Comparison of ENCODE assay signal across 8 mouse cellular contexts in the genomic region with DNA sequence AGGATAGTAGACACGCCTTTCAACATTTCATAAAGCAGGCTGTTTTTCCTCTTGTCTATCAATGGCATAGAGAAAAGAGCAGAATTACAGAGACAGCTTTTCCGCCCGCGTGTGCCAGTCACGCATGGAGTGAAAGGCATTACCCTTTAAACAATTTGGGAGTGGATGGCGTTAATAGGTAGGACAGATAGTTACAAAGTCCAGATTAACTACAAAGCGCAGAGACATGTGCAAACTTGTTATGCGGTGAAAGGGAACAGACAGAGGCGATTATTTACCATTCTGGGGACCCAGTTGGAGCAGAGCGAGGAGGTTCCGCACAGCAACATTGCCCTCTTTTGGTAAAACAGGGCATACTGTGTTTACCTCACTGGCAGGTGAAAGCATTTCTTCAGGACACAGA.
DNase-seq lines count a peak whose midpoint lies in the region; ATAC-seq and TF ChIP-seq lines count a peak whose summit lies in the region.

No protein-coding gene starts in this region.

- no peak overlapping the region for H3K4me3 ChIP-seq in embryonic facial prominence, embryonic 11.5 days (ENCODE audit: low read depth, low read length)
- H3K4me3 ChIP-seq in liver, embryonic 14.5 days (ENCODE audit: insufficient read depth in 1 of 2, low read depth in 2 of 2, low read length in 2 of 2) = no peak overlapping the region
- H3K4me3 ChIP-seq in neural tube, embryonic 15.5 days (replicated peaks) = peak overlapping the region; percentile 40

- DNase-seq in thymus, postnatal 14 days = peak; percentile 4
- DNase-seq in thymus, adult 18-20 months = no peak
- peak; percentile 78 for DNase-seq in embryonic facial prominence, embryonic 11.5 days (ENCODE audit: low spot score)
- DNase-seq in heart, postnatal 14 days = peak; percentile 7 to 30
- DNase-seq in large intestine, adult 2 months (ENCODE audit: low read depth, low spot score) = peak; percentile 1
- no peak for DNase-seq in liver, embryonic 14.5 days (ENCODE audit: low read depth in 3 of 3, low spot score in 3 of 3)

- H3K9ac ChIP-seq in embryonic facial prominence, embryonic 11.5 days (replicated peaks; ENCODE audit: low read length) = no peak overlapping the region
- H3K9ac ChIP-seq in liver, embryonic 14.5 days (replicated peaks) = no peak overlapping the region
- H3K9ac ChIP-seq in neural tube, embryonic 15.5 days (replicated peaks) = 0 out of 2 replicates have a peak overlapping the region, but pooled peaks have one; percentile 32

- no peaks in the 10 kb centered on the region for H3K27me3 ChIP-seq in embryonic facial prominence, embryonic 11.5 days (ENCODE audit: control insufficient read depth, insufficient read depth, low read length)
- H3K27me3 ChIP-seq in liver, embryonic 14.5 days (ENCODE audit: control insufficient read depth, insufficient read depth, low read length) = no peaks in the 10 kb centered on the region
- 0 out of 2 replicates have a peak, but pooled peaks cover 6% of the 10 kb centered on the region for H3K27me3 ChIP-seq in neural tube, embryonic 15.5 days (replicated peaks)

- peak; percentile 49 for TF ChIP-seq CTCF in liver, embryonic 14.5 days (IDR thresholded peaks at IDR 0.05; ENCODE audit: low read depth)

- intact Hi-C loops in heart, postnatal 14 days (cut with DNase I) = loop anchor here (10.0 kb wide), 1 partner anchor 1584 kb away; no protein-coding TSS in a partner anchor

- peak overlapping the region; percentile 33 for H3K4me2 ChIP-seq in embryonic facial prominence, embryonic 11.5 days (ENCODE audit: low read depth, low read length)
- peak overlapping the region; percentile 24; the same call in 1 of the 2 replicates for H3K4me2 ChIP-seq in liver, embryonic 14.5 days (ENCODE audit: low read depth)
- H3K4me2 ChIP-seq in neural tube, embryonic 15.5 days = peak overlapping the region; percentile 72

- H3K27ac ChIP-seq in embryonic facial prominence, embryonic 11.5 days (replicated peaks; ENCODE audit: low read depth, low read length) = no peak overlapping the region
- no peak overlapping the region for H3K27ac ChIP-seq in liver, embryonic 14.5 days
- H3K27ac ChIP-seq in neural tube, embryonic 15.5 days (replicated peaks) = no peak overlapping the region

- ATAC-seq in embryonic facial prominence, embryonic 11.5 days (replicated peaks; ENCODE audit: insufficient number of reproducible peaks, low FRiP score, low TSS enrichment, low read depth) = peak; percentile 84
- no peak for ATAC-seq in liver, embryonic 14.5 days (ENCODE audit: insufficient read depth)
- peak; percentile 95 for ATAC-seq in neural tube, embryonic 15.5 days (ENCODE audit: low FRiP score)
- no peak for ATAC-seq in erythroblast, adult 5-6 weeks (replicated peaks; ENCODE audit: low FRiP score, poor library complexity, severe bottlenecking)

- H3K4me1 ChIP-seq in embryonic facial prominence, embryonic 11.5 days (ENCODE audit: control insufficient read depth, insufficient read depth, low read length) = no peaks in the 10 kb centered on the region
- H3K4me1 ChIP-seq in liver, embryonic 14.5 days (replicated peaks; ENCODE audit: control insufficient read depth in 2 of 2, insufficient read depth in 2 of 2, low read length in 1 of 2) = no peaks in the 10 kb centered on the region
- H3K4me1 ChIP-seq in neural tube, embryonic 15.5 days = peaks cover 10% of the 10 kb centered on the region

- no peaks in the 10 kb centered on the region for H3K36me3 ChIP-seq in embryonic facial prominence, embryonic 11.5 days (replicated peaks; ENCODE audit: control insufficient read depth, insufficient read depth, low read depth, low read length)
- no peaks in the 10 kb centered on the region for H3K36me3 ChIP-seq in liver, embryonic 14.5 days (replicated peaks; ENCODE audit: control insufficient read depth, insufficient read depth, low read depth)
- no peaks in the 10 kb centered on the region for H3K36me3 ChIP-seq in neural tube, embryonic 15.5 days

- WGBS in embryonic facial prominence, embryonic 11.5 days = 3% methylated on average over 11 of the region's 11 CpGs
- WGBS in large intestine, adult 2 months = 7% methylated on average over 11 of the region's 11 CpGs
- 21% methylated on average over 11 of the region's 11 CpGs for WGBS in liver, embryonic 14.5 days (ENCODE audit: insufficient replicate concordance)
- WGBS in neural tube, embryonic 15.5 days = 6% methylated on average over 11 of the region's 11 CpGs

- no peak for TF ChIP-seq EP300 in liver, embryonic 14.5 days (IDR thresholded peaks at IDR 0.05; ENCODE audit: low read depth)

- no peaks in the 10 kb centered on the region for H3K9me3 ChIP-seq in embryonic facial prominence, embryonic 11.5 days (replicated peaks; ENCODE audit: control insufficient read depth, low read length)
- H3K9me3 ChIP-seq in liver, embryonic 14.5 days (ENCODE audit: control insufficient read depth, low read length) = no peaks in the 10 kb centered on the region
- no peaks in the 10 kb centered on the region for H3K9me3 ChIP-seq in neural tube, embryonic 15.5 days (replicated peaks)

Comparison
In these comparisons a context has a peak if more than half of its experiments do, and no peak if none do; other contexts are left out.
1. DNase-seq: peak in thymus, postnatal 14 days (single experiment), embryonic facial prominence, embryonic 11.5 days (single experiment), heart, postnatal 14 days (2 of 2) and large intestine, adult 2 months (single experiment); none in thymus, adult 18-20 months (0 of 2) and liver, embryonic 14.5 days (0 of 3).
2. ATAC-seq: peak in embryonic facial prominence, embryonic 11.5 days (single experiment) and neural tube, embryonic 15.5 days (single experiment); none in liver, embryonic 14.5 days (single experiment) and erythroblast, adult 5-6 weeks (single experiment).
3. Peak in every context shown above with its lines, with median percentiles within 50 percentile points of each other: H3K4me2 ChIP-seq.